Mouse (Mus musculus): ENCODE data around the gene Cemip.

Gene Cemip

GRCm38 (mm10) chr7:84026950-84027585 lies 59.2 kb downstream of the Cemip start:
- DNase-seq, result no peak

- DNase-seq, result peak; percentile 9
Measured at GRCm38 (mm10) chr7:84026090-84026489, 60.2 kb downstream of the Cemip start.

GRCm38 (mm10) chr7:84023466-84023865 lies 62.8 kb downstream of the Cemip start:
- DNase-seq, result no peak

- DNase-seq, result no peak
Measured at GRCm38 (mm10) chr7:84022462-84022861, 63.8 kb downstream of the Cemip start.

- no peak for DNase-seq
Measured at GRCm38 (mm10) chr7:84019381-84019780, 66.9 kb downstream of the Cemip start.

GRCm38 (mm10) chr7:84018291-84019266 lies 67.7 kb downstream of the Cemip start:
- DNase-seq, result peak; percentile 16

- DNase-seq, result no peak
Measured at GRCm38 (mm10) chr7:84015050-84015449, 71.3 kb downstream of the Cemip start.

- DNase-seq, result no peak
Measured at GRCm38 (mm10) chr7:84013656-84014055, 72.6 kb downstream of the Cemip start.

GRCm38 (mm10) chr7:84004357-84004756 lies 81.9 kb downstream of the Cemip start:
- DNase-seq, result no peak

GRCm38 (mm10) chr7:84001516-84001915 lies 84.8 kb downstream of the Cemip start:
- DNase-seq, result no peak

GRCm38 (mm10) chr7:84000671-84001070 lies 85.6 kb downstream of the Cemip start:
- DNase-seq, result no peak

GRCm38 (mm10) chr7:83999647-84000046 lies 86.7 kb downstream of the Cemip start:
- no peak for DNase-seq

GRCm38 (mm10) chr7:83994348-83994747 lies 92.0 kb downstream of the Cemip start:
- DNase-seq, result no peak

- no peak for DNase-seq
Measured at GRCm38 (mm10) chr7:83989294-83989693, 97.0 kb downstream of the Cemip start.

GRCm38 (mm10) chr7:83985751-83986150 lies 100.6 kb downstream of the Cemip start:
- DNase-seq, result no peak

GRCm38 (mm10) chr7:83982566-83982965 lies 103.7 kb downstream of the Cemip start:
- DNase-seq, result no peak

GRCm38 (mm10) chr7:83978945-83979536 lies 107.3 kb downstream of the Cemip start:
- DNase-seq, result no peak

- no peak for DNase-seq
Measured at GRCm38 (mm10) chr7:83978410-83978809, 107.9 kb downstream of the Cemip start.

GRCm38 (mm10) chr7:83976413-83976958 lies 109.8 kb downstream of the Cemip start:
- DNase-seq, result no peak

GRCm38 (mm10) chr7:83975283-83975682 lies 111.0 kb downstream of the Cemip start:
- no peak for DNase-seq

GRCm38 (mm10) chr7:83972485-83972884 lies 113.8 kb downstream of the Cemip start:
- no peak for DNase-seq

GRCm38 (mm10) chr7:83966047-83966818 lies 120.1 kb downstream of the Cemip start:
- no peak for DNase-seq

GRCm38 (mm10) chr7:83965181-83965580 lies 121.1 kb downstream of the Cemip start:
- DNase-seq, result peak; percentile 16

Measured in kidney, adult 9 months (tissue).